Comparison of ENCODE assay signal across 26 mouse cellular contexts in genomic region chr12:118508972-118509917, GRCm38 (mm10).
DNase-seq lines count a peak whose midpoint lies in the region; ATAC-seq and TF ChIP-seq lines count a peak whose summit lies in the region.
"Had no signal": no experiment of that assay in that cellular context is flagged by ENCODE, and none has a peak within 500 bp of the region (broad histone marks: within the 10 kb centered on the region; RNA-seq: fewer than 3 reads in every experiment).

No protein-coding gene starts in this region.

- WGBS in kidney, embryonic 15.5 days = 55% methylated on average over 8 of the region's 8 CpGs
- 51% methylated on average over 8 of the region's 8 CpGs for WGBS in kidney, embryonic 16.5 days
- WGBS in hindbrain, embryonic 16.5 days = 82% methylated on average over 8 of the region's 8 CpGs

- no peak for TF ChIP-seq RAD21 in CH12.LX (IDR thresholded peaks at IDR 0.05; ENCODE audit: low read depth, low read length)

- no peak overlapping the region for H3K27ac ChIP-seq in kidney, embryonic 15.5 days
- H3K27ac ChIP-seq in kidney, embryonic 16.5 days (ENCODE audit: low read length) = no peak overlapping the region
- H3K27ac ChIP-seq in CH12.LX (ENCODE audit: insufficient read depth, low read depth) = no peak overlapping the region
- H3K27ac ChIP-seq in hindbrain, embryonic 16.5 days (ENCODE audit: low read depth, low read length) = no peak overlapping the region
- H3K27ac ChIP-seq: forebrain, embryonic 15.5 days; heart, embryonic 10.5 days; heart, embryonic 15.5 days; hindbrain, postnatal 0 days; liver, embryonic 12.5 days; neural tube, embryonic 15.5 days had no signal

- H3K9ac ChIP-seq in kidney, embryonic 15.5 days = no peak overlapping the region
- no peak overlapping the region for H3K9ac ChIP-seq in kidney, embryonic 16.5 days (replicated peaks; ENCODE audit: low read length)
- no peak overlapping the region for H3K9ac ChIP-seq in CH12.LX (ENCODE audit: insufficient read depth, low read depth)
- no peak overlapping the region for H3K9ac ChIP-seq in hindbrain, embryonic 16.5 days (ENCODE audit: low read depth, low read length)
- H3K9ac ChIP-seq: forebrain, embryonic 15.5 days; heart, embryonic 15.5 days; liver, embryonic 12.5 days; liver, postnatal 0 days; neural tube, embryonic 15.5 days had no signal

- TF ChIP-seq CTCF in CH12.LX (conservative IDR thresholded peaks at IDR 0.05 in 1 of 2, IDR thresholded peaks at IDR 0.05 in 1 of 2; ENCODE audit: low read depth in 2 of 2, low read length in 2 of 2) = no peak

- no peaks in the 10 kb centered on the region for H3K9me3 ChIP-seq in kidney, embryonic 15.5 days (replicated peaks)
- no peaks in the 10 kb centered on the region for H3K9me3 ChIP-seq in kidney, embryonic 16.5 days (ENCODE audit: low read length)
- no peaks in the 10 kb centered on the region for H3K9me3 ChIP-seq in CH12.LX (replicated peaks; ENCODE audit: low read length)
- no peaks in the 10 kb centered on the region for H3K9me3 ChIP-seq in hindbrain, embryonic 16.5 days (ENCODE audit: control insufficient read depth, low read length)
- H3K9me3 ChIP-seq: forebrain, embryonic 15.5 days; G1E; heart, embryonic 10.5 days; heart, embryonic 15.5 days; liver, embryonic 12.5 days; neural tube, embryonic 15.5 days had no signal

- DNase-seq in CH12.LX (ENCODE audit: extremely low read depth) = no peak
- DNase-seq: adrenal gland, postnatal 25 days; cerebellum, adult 11-12 months; cerebellum, adult 9-11 months; gastrocnemius, postnatal 14 days; kidney, adult 18-20 months; kidney, postnatal 10 days; liver, postnatal 0 days; lung, postnatal 36 days; midbrain, embryonic 14.5 days; right cerebral cortex, postnatal 25 days; thymus, postnatal 14 days had no signal

- H3K4me1 ChIP-seq in kidney, embryonic 15.5 days = no peaks in the 10 kb centered on the region
- no peaks in the 10 kb centered on the region for H3K4me1 ChIP-seq in kidney, embryonic 16.5 days (ENCODE audit: insufficient read depth, low read length)
- peaks cover 0 to 12% of the 10 kb centered on the region in 2 experiments; a peak in 2 of 4 replicates for H3K4me1 ChIP-seq in CH12.LX (ENCODE audit: control insufficient read depth in 1 of 2, insufficient read depth in 2 of 2)
- no peaks in the 10 kb centered on the region for H3K4me1 ChIP-seq in hindbrain, embryonic 16.5 days (ENCODE audit: control insufficient read depth, insufficient read depth, low read depth, low read length)
- H3K4me1 ChIP-seq: forebrain, embryonic 15.5 days; heart, embryonic 10.5 days; heart, embryonic 15.5 days; liver, embryonic 12.5 days had no signal

- TF ChIP-seq POLR2A in CH12.LX (IDR thresholded peaks at IDR 0.05; ENCODE audit: low read depth, low read length) (no peak), myocyte (IDR thresholded peaks at IDR 0.05; ENCODE audit: insufficient read length, low read depth) (no peak)

- TF ChIP-seq EP300 in CH12.LX (IDR thresholded peaks at IDR 0.05; ENCODE audit: low read length) = no peak

- H3K79me2 ChIP-seq in CH12.LX (replicated peaks; ENCODE audit: control insufficient read depth, extremely low read depth, insufficient read depth, poor library complexity, severe bottlenecking) (no peaks in the 10 kb centered on the region), myocyte (ENCODE audit: control insufficient read depth, insufficient read depth) (no peaks in the 10 kb centered on the region)

- H3K36me3 ChIP-seq in kidney, embryonic 15.5 days = no peaks in the 10 kb centered on the region
- H3K36me3 ChIP-seq in kidney, embryonic 16.5 days (ENCODE audit: insufficient read depth, low read length) = no peaks in the 10 kb centered on the region
- H3K36me3 ChIP-seq in CH12.LX (replicated peaks in 1 of 2; ENCODE audit: control insufficient read depth in 1 of 2, insufficient read depth in 1 of 2, low read length in 1 of 2) = no peaks in the 10 kb centered on the region
- no peaks in the 10 kb centered on the region for H3K36me3 ChIP-seq in myocyte (ENCODE audit: control insufficient read depth, insufficient read depth)
- no peaks in the 10 kb centered on the region for H3K36me3 ChIP-seq in hindbrain, embryonic 16.5 days (ENCODE audit: control insufficient read depth, insufficient read depth, low read length)
- H3K36me3 ChIP-seq: forebrain, embryonic 15.5 days; G1E; heart, embryonic 10.5 days; heart, embryonic 15.5 days; liver, embryonic 12.5 days; neural tube, embryonic 15.5 days had no signal

- in situ Hi-C loops in CH12.LX (cut with MboI; ENCODE audit: low pct_ligation_motif_present, low pct_unique_long_range_greater_than_20kb, low sequenced_read_pairs) = no loop called here

- H3K4me2 ChIP-seq in kidney, embryonic 15.5 days = no peak overlapping the region
- H3K4me2 ChIP-seq in kidney, embryonic 16.5 days (replicated peaks; ENCODE audit: low read depth, low read length) = no peak overlapping the region
- no peak overlapping the region for H3K4me2 ChIP-seq in CH12.LX (ENCODE audit: insufficient read depth, low read depth, poor library complexity, severe bottlenecking)
- no peak overlapping the region for H3K4me2 ChIP-seq in myocyte (ENCODE audit: low read depth)
- H3K4me2 ChIP-seq in hindbrain, embryonic 16.5 days (ENCODE audit: low read length) = no peak overlapping the region
- H3K4me2 ChIP-seq: forebrain, embryonic 15.5 days; heart, embryonic 15.5 days; liver, embryonic 12.5 days; neural tube, embryonic 15.5 days had no signal

- no peak overlapping the region for H3ac ChIP-seq in myocyte (ENCODE audit: control insufficient read depth, insufficient read length)

- dilution Hi-C loops in CH12.LX (cut with MboI; ENCODE audit: extremely low pct_ligation_motif_present, extremely low pct_unique_long_range_greater_than_20kb, low sequenced_read_pairs) = no loop called here

- no peak overlapping the region for H3K4me3 ChIP-seq in kidney, embryonic 15.5 days (replicated peaks)
- H3K4me3 ChIP-seq in kidney, embryonic 16.5 days (ENCODE audit: low read length) = no peak overlapping the region
- H3K4me3 ChIP-seq in CH12.LX (replicated peaks in 1 of 3; ENCODE audit: low read depth in 2 of 3, low read length in 2 of 3, poor library complexity in 1 of 3) = no peak overlapping the region
- no peak overlapping the region for H3K4me3 ChIP-seq in myocyte
- H3K4me3 ChIP-seq in hindbrain, embryonic 16.5 days (ENCODE audit: low read length) = no peak overlapping the region
- H3K4me3 ChIP-seq: forebrain, embryonic 15.5 days; heart, embryonic 10.5 days; heart, embryonic 15.5 days; liver, embryonic 12.5 days; neural tube, embryonic 15.5 days had no signal

- no peaks in the 10 kb centered on the region for H3K27me3 ChIP-seq in kidney, embryonic 15.5 days
- H3K27me3 ChIP-seq in kidney, embryonic 16.5 days (ENCODE audit: insufficient read depth, low read length) = no peaks in the 10 kb centered on the region
- no peaks in the 10 kb centered on the region for H3K27me3 ChIP-seq in CH12.LX (replicated peaks)
- H3K27me3 ChIP-seq in myocyte (ENCODE audit: control insufficient read depth, insufficient read depth, insufficient read length) = no peaks in the 10 kb centered on the region
- no peaks in the 10 kb centered on the region for H3K27me3 ChIP-seq in hindbrain, embryonic 16.5 days (replicated peaks; ENCODE audit: control insufficient read depth, insufficient read depth, low read length)
- H3K27me3 ChIP-seq: forebrain, embryonic 15.5 days; heart, embryonic 15.5 days; liver, embryonic 12.5 days; Patski had no signal

- 0 out of 2 replicates have a peak, but pooled peaks have one; percentile 41 for ATAC-seq in kidney, embryonic 15.5 days (replicated peaks; ENCODE audit: low FRiP score)
- no peak; the same call in 1 of the 2 replicates for ATAC-seq in kidney, embryonic 16.5 days (ENCODE audit: low FRiP score, low TSS enrichment)
- ATAC-seq in granulocyte monocyte progenitor cell, adult 5-6 weeks (replicated peaks; ENCODE audit: poor library complexity, severe bottlenecking) = peak; percentile 77
- ATAC-seq in megakaryocyte-erythroid progenitor cell, adult 5-6 weeks (replicated peaks; ENCODE audit: low FRiP score, low TSS enrichment, poor library complexity, severe bottlenecking) = no peak
- no peak for ATAC-seq in hindbrain, embryonic 16.5 days
- ATAC-seq: forebrain, embryonic 15.5 days; hindbrain, postnatal 0 days; liver, embryonic 12.5 days; liver, postnatal 0 days; Patski had no signal

TF ChIP-seq in CH12.LX, 34 proteins besides CTCF, POLR2A, EP300 and RAD21:
- TF ChIP-seq SMC3 (IDR thresholded peaks at IDR 0.05; ENCODE audit: low read depth, low read length) (no peak), MXI1 (IDR thresholded peaks at IDR 0.05; ENCODE audit: low read depth, low read length) (no peak), BHLHE40 (IDR thresholded peaks at IDR 0.05; ENCODE audit: low read depth, low read length) (peak; percentile 68), POLR2AphosphoS2 (IDR thresholded peaks at IDR 0.05; ENCODE audit: low read depth, low read length) (no peak)
TF ChIP-seq in CH12.LX: peak in this region for 1.

TF ChIP-seq in myocyte, 11 proteins besides CTCF, POLR2A, EP300 and RAD21:
- no peak for TF ChIP-seq MAX (IDR thresholded peaks at IDR 0.05; ENCODE audit: low read depth)
- peak; percentile 56; the same call in 1 of the 2 replicates for TF ChIP-seq CEBPB (IDR thresholded peaks at IDR 0.05; ENCODE audit: insufficient read depth, poor library complexity, severe bottlenecking)

Comparison
In these comparisons a context has a peak if more than half of its experiments do, and no peak if none do; other contexts are left out.
1. ATAC-seq: peak in kidney, embryonic 15.5 days (single experiment) and granulocyte monocyte progenitor cell, adult 5-6 weeks (single experiment); none in kidney, embryonic 16.5 days (single experiment), megakaryocyte-erythroid progenitor cell, adult 5-6 weeks (single experiment) and hindbrain, embryonic 16.5 days (single experiment).